Mouse (Mus musculus) adrenal gland, adult 18-20 months (tissue): Measurements from ENCODE around the gene Sez6l2. TPM values are rescaled to one million over a fixed set of nuclear protein-coding genes. Genes with fewer than 3 reads are reported as not detected.

Experiments
- DNase-seq, 2 experiments: peaks; one replicate each; pipeline ENCODE4 v3.0.0; 2021 to 2022; ENCODE audit warnings: low spot score in 2 of 2
- total RNA-seq, 2 experiments: library from RNA; stranded (reverse); gene quantifications; 1 replicate in 1 of 2; 2 replicates in 1 of 2; pipeline ENCODE4 v1.2.3; 2021

Gene Sez6l2
- total RNA-seq, 2 experiments from 2014 or later, result 46.6 to 84.4 TPM

GRCm38 (mm10) chr7:126955125-126955524 lies 4.8 kb downstream of the Sez6l2 start:
- DNase-seq, result no peak

GRCm38 (mm10) chr7:126959780-126960179 lies 9.4 kb downstream of the Sez6l2 start:
- no peak for DNase-seq

GRCm38 (mm10) chr7:126961095-126961494 lies 10.7 kb downstream of the Sez6l2 start:
- DNase-seq, result no peak

- DNase-seq, result no peak
Observed at GRCm38 (mm10) chr7:126961965-126962364, 11.6 kb downstream of the Sez6l2 start.

GRCm38 (mm10) chr7:126963548-126964286 lies 13.4 kb downstream of the Sez6l2 start:
- peak in 1 of 2 experiments; percentile 33 for DNase-seq

- DNase-seq, result no peak
Observed at GRCm38 (mm10) chr7:126965568-126965967, 15.2 kb downstream of the Sez6l2 start.

- DNase-seq, result no peak
Observed at GRCm38 (mm10) chr7:126967361-126967760, 17.0 kb downstream of the Sez6l2 start.

- no peak for DNase-seq
Observed at GRCm38 (mm10) chr7:126975493-126975892, 25.1 kb downstream of the Sez6l2 start.

- DNase-seq, result no peak
Observed at GRCm38 (mm10) chr7:126975893-126975949, 25.4 kb downstream of the Sez6l2 start, which contains the start of gene Cdipt. TSS of gene Cdipt (plus strand) at chr7:126975914.

- peak; percentile 96 to 97 for DNase-seq
Observed at GRCm38 (mm10) chr7:126975950-126976866, 25.8 kb downstream of the Sez6l2 start, which contains the start of gene Cdiptos. TSS of gene Cdiptos (minus strand) at chr7:126976098.

GRCm38 (mm10) chr7:126976878-126977459 lies 26.6 kb downstream of the Sez6l2 start:
- DNase-seq, result no peak

- no peak for DNase-seq
Observed at GRCm38 (mm10) chr7:126978841-126979240, 28.5 kb downstream of the Sez6l2 start.

- no peak for DNase-seq
Observed at GRCm38 (mm10) chr7:126981601-126982000, 31.2 kb downstream of the Sez6l2 start.

GRCm38 (mm10) chr7:126982054-126982453 lies 31.7 kb downstream of the Sez6l2 start:
- DNase-seq, result no peak

- no peak for DNase-seq
Observed at GRCm38 (mm10) chr7:126983113-126983512, 32.8 kb downstream of the Sez6l2 start.

- no peak for DNase-seq
Observed at GRCm38 (mm10) chr7:126984667-126985444, 34.5 kb downstream of the Sez6l2 start.

- DNase-seq, result no peak
Observed at GRCm38 (mm10) chr7:126986319-126986718, 36.0 kb downstream of the Sez6l2 start.

- DNase-seq, result no peak
Observed at GRCm38 (mm10) chr7:126988816-126989215, 38.5 kb downstream of the Sez6l2 start.

GRCm38 (mm10) chr7:126996449-126996848 lies 46.1 kb downstream of the Sez6l2 start:
- DNase-seq, result no peak

- DNase-seq, result no peak
Observed at GRCm38 (mm10) chr7:126999568-126999967, 49.2 kb downstream of the Sez6l2 start.

- no peak for DNase-seq
Observed at GRCm38 (mm10) chr7:127003620-127004019, 53.3 kb downstream of the Sez6l2 start.
